Mouse (Mus musculus) stomach, embryonic 14.5 days (tissue): ENCODE results near the gene Pwwp2a. TPM values are rescaled to one million over a fixed set of nuclear protein-coding genes. Genes with fewer than 3 reads are reported as not detected.

Experiments
- ATAC-seq: fragments of 200-750 bp; cut with Nextera tagmentation; 2 replicates; pipeline ENCODE4 v1.8.0; 2017; ENCODE audit warnings: low read depth, moderate TSS enrichment; ENCODE audit not compliant: insufficient number of reproducible peaks, insufficient read depth, low FRiP score
- H3K27ac ChIP-seq: fragments of 300-500 bp; sonication (generic); 2 replicates; pipeline ENCODE4 v1.5.1; 2014; ENCODE audit warnings: mild to moderate bottlenecking, low read length, moderate library complexity, mixed read lengths
- H3K27me3 ChIP-seq: fragments of 300-500 bp; sonication (generic); 2 replicates; pipeline ENCODE4 v1.6.1; 2014; ENCODE audit warnings: low read length, control low read depth, mixed read lengths; ENCODE audit not compliant: control insufficient read depth, insufficient read depth
- H3K36me3 ChIP-seq: fragments of 300-500 bp; sonication (generic); 2 replicates; pipeline ENCODE4 v1.6.1; 2014; ENCODE audit warnings: mild to moderate bottlenecking, control low read depth, low read length, moderate library complexity, mixed read lengths; ENCODE audit not compliant: control insufficient read depth, insufficient read depth
- H3K4me1 ChIP-seq: fragments of 300-500 bp; sonication (generic); 2 replicates; pipeline ENCODE4 v1.6.1; 2014; ENCODE audit warnings: low read length, control low read depth, mixed read lengths; ENCODE audit not compliant: control insufficient read depth, insufficient read depth
- H3K4me2 ChIP-seq: fragments of 300-500 bp; sonication (generic); replicated peaks from 2 replicates; pipeline ENCODE4 v1.6.1; 2014; ENCODE audit warnings: low read depth, low read length, control low read depth
- H3K4me3 ChIP-seq: fragments of 300-500 bp; sonication (generic); 2 replicates; pipeline ENCODE4 v1.5.1; 2014; ENCODE audit warnings: low read depth, low read length, control low read depth
- H3K9ac ChIP-seq: fragments of 300-500 bp; sonication (generic); replicated peaks from 2 replicates; pipeline ENCODE4 v1.6.1; 2014; ENCODE audit warnings: low read depth, mild to moderate bottlenecking, control low read depth, low read length, moderate library complexity, mixed read lengths
- H3K9me3 ChIP-seq: fragments of 300-500 bp; sonication (generic); 2 replicates; pipeline ENCODE4 v1.6.1; 2016; ENCODE audit warnings: low read depth, low read length, control low read depth; ENCODE audit not compliant: control insufficient read depth
- WGBS: fragments of 180-500 bp; shearing (Covaris S2); extraction: QIAGEN DNeasy Blood & Tissue Kit; methylation state at CpG from one replicate; pipeline ENCODE4 v1.1.7; 2014; 5-methylcytosine and 5-hydroxymethylcytosine counted together
- polyA plus RNA-seq: library from polyadenylated mRNA; unstranded; fragments of >200 nt; fragmentation: Nextera tagmentation; extraction: Ambion mirVana; gene quantifications from 2 replicates; pipeline ENCODE4 v1.2.1, GENCODE M21; 2014

Gene Pwwp2a
- polyA plus RNA-seq, 1 experiment from 2014 or later = 40.0 TPM

DNA sequence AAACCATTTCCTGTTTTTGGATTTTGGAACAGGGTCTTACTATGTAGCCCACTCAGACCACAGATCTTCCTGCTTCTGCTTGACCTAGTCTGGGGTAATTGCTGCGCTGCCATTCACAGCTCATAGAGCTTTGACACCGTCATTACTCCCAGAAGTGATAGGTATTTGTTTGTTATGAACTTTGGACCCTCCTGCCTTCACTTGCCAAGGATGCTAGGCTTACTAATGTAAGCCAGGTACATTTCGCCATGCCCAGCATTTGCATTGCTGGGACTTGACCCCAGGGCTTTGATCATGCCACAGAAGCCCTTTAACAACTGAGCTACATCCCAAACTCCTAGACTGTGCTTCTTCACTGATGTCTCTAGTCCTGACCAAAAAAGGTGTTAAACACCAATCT is 18.5 kb downstream of the Pwwp2a start:
- Histone ChIP-seq H3K4me3 (no peak overlapping the region), H3K9ac (no peak overlapping the region), H3K36me3 (peaks cover 19% of the 10 kb centered on the region), H3K4me2 (no peak overlapping the region), H3K4me1 (no peaks in the 10 kb centered on the region), H3K9me3 (no peaks in the 10 kb centered on the region), H3K27me3 (no peaks in the 10 kb centered on the region), H3K27ac (no peak overlapping the region)
- 93% methylated on average over 3 of the region's 3 CpGs for WGBS
- ATAC-seq = no peak

DNA sequence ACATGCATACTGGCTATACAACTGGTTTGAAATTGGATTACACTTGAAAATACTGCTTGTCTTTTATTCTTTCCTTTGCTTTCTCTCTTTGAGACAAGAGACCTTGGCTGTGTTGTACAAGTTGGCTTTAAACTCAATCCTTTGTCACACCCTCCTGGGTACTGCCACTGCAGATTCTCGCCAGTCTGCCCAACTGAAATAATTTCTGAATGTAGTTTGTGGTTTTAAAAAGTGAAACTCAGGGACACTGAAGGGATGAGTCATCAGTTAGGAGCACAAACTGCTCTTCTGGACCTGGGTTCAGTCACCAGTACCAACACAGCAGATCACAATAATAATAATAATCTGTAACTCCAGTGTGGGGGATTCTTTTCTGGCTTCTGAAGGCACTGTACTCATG is 21.8 kb downstream of the Pwwp2a start:
- no peaks in the 10 kb centered on the region for H3K9me3 ChIP-seq
- H3K4me2 ChIP-seq = no peak overlapping the region
- no peak overlapping the region for H3K9ac ChIP-seq
- WGBS = 78% methylated on average over 1 of the region's 1 CpGs
- H3K4me1 ChIP-seq = no peaks in the 10 kb centered on the region
- ATAC-seq = no peak
- no peak overlapping the region for H3K4me3 ChIP-seq
- peaks cover 24% of the 10 kb centered on the region for H3K36me3 ChIP-seq
- H3K27me3 ChIP-seq = no peaks in the 10 kb centered on the region
- no peak overlapping the region for H3K27ac ChIP-seq

GRCm38 (mm10) chr11:43705751-43706150 is 24.0 kb downstream of the Pwwp2a start:
- ATAC-seq = no peak
- Histone ChIP-seq H3K4me3 (no peak overlapping the region), H3K27ac (no peak overlapping the region), H3K4me1 (no peaks in the 10 kb centered on the region), H3K36me3 (peaks cover 24% of the 10 kb centered on the region), H3K27me3 (no peaks in the 10 kb centered on the region), H3K4me2 (no peak overlapping the region), H3K9me3 (no peaks in the 10 kb centered on the region), H3K9ac (no peak overlapping the region)
- WGBS = 95% methylated on average over 10 of the region's 10 CpGs

DNA sequence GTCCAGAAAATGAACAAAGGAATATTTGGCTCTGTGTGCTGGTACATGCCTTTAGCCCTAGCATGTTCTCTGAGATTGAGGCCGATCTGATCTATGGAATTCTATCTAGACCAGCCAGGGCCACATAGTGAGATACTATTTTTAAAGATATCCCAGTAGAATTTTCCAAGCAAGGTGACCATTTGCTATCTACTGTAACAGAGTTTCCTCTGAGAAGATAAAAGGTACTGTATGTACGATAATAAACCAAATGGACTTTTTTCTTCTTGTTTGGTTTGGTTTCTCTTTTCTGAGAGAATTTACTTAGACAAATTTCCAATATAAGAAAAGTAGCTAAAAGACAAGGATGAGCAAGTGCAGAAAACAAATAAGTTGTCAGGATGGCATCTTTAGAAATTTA is 26.6 kb downstream of the Pwwp2a start:
- Histone ChIP-seq H3K27me3 (no peaks in the 10 kb centered on the region), H3K9me3 (no peaks in the 10 kb centered on the region), H3K4me1 (no peaks in the 10 kb centered on the region), H3K4me3 (no peak overlapping the region), H3K27ac (no peak overlapping the region), H3K9ac (no peak overlapping the region), H3K36me3 (peaks cover 18% of the 10 kb centered on the region), H3K4me2 (no peak overlapping the region)
- WGBS = 92% methylated on average over 2 of the region's 2 CpGs
- no peak for ATAC-seq

GRCm38 (mm10) chr11:43712178-43712577 is 30.4 kb downstream of the Pwwp2a start:
- no peak for ATAC-seq
- Histone ChIP-seq H3K27ac (no peak overlapping the region), H3K27me3 (no peaks in the 10 kb centered on the region), H3K9me3 (no peaks in the 10 kb centered on the region), H3K4me1 (no peaks in the 10 kb centered on the region), H3K36me3 (peaks cover 3% of the 10 kb centered on the region), H3K9ac (no peak overlapping the region), H3K4me3 (no peak overlapping the region), H3K4me2 (no peak overlapping the region)
- 94% methylated on average over 4 of the region's 4 CpGs for WGBS

DNA sequence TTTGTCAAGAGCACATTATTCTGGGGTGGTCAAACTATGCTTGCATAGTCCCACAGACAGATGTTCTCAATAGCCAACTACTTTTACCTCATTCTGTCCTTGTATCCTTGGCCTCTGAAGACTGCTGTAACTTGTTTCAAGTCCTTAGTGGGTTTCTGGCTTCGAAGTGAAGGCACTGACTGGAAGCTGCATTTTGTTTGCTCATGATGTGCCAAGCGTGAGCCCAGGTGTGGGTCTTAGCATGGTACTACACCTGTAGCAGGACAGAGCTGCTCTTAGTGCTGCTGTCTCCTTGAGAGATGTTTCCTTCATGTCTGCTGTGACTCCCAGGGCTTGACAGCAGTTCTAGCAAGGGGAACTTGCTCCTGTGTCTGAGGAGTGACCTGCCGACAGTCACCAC is 41.6 kb downstream of the Pwwp2a start:
- 84% methylated on average over 3 of the region's 3 CpGs for WGBS
- no peak overlapping the region for H3K4me2 ChIP-seq
- no peaks in the 10 kb centered on the region for H3K4me1 ChIP-seq
- no peak overlapping the region for H3K27ac ChIP-seq
- no peaks in the 10 kb centered on the region for H3K27me3 ChIP-seq
- no peak overlapping the region for H3K9ac ChIP-seq
- no peaks in the 10 kb centered on the region for H3K9me3 ChIP-seq
- ATAC-seq = no peak
- no peak overlapping the region for H3K4me3 ChIP-seq
- H3K36me3 ChIP-seq = peaks cover 21% of the 10 kb centered on the region

GRCm38 (mm10) chr11:43727796-43728195 is 46.0 kb downstream of the Pwwp2a start:
- no peaks in the 10 kb centered on the region for H3K9me3 ChIP-seq
- no peaks in the 10 kb centered on the region for H3K27me3 ChIP-seq
- no peak overlapping the region for H3K4me3 ChIP-seq
- H3K4me2 ChIP-seq = no peak overlapping the region
- no peaks in the 10 kb centered on the region for H3K4me1 ChIP-seq
- H3K9ac ChIP-seq = no peak overlapping the region
- WGBS = 69% methylated on average over 7 of the region's 7 CpGs
- ATAC-seq = no peak
- H3K36me3 ChIP-seq = peaks cover 25% of the 10 kb centered on the region; the same call in 1 of the 2 replicates
- H3K27ac ChIP-seq = no peak overlapping the region

- H3K4me3 ChIP-seq = no peak overlapping the region
- 91% methylated on average over 7 of the region's 7 CpGs for WGBS
- H3K27ac ChIP-seq = no peak overlapping the region
These were observed 47.0 kb downstream of the Pwwp2a start for GRCm38 (mm10) chr11:43728737-43729301.

More at GRCm38 (mm10) chr11:43728737-43729301, 47.0 kb downstream of the Pwwp2a start:
- no peak for ATAC-seq
- Histone ChIP-seq H3K4me2 (no peak overlapping the region), H3K9ac (no peak overlapping the region), H3K27me3 (no peaks in the 10 kb centered on the region), H3K9me3 (no peaks in the 10 kb centered on the region), H3K4me1 (no peaks in the 10 kb centered on the region), H3K36me3 (peaks cover 35% of the 10 kb centered on the region; the same call in 1 of the 2 replicates)
